Mouse (Mus musculus) lung, postnatal 0 days (tissue): ENCODE data around the gene Gm27179.
"Not testable (repeated sequence)": the region's sequence is repeated elsewhere in the genome, so short reads cannot be mapped to it uniquely, and the experiment has no call there.

Experiments used
- CTCF ChIP-seq: IDR thresholded peaks from 2 replicates; pipeline ENCODE4 v1.5.1; 2016; ENCODE audit warnings: antibody characterized with exemption, mild to moderate bottlenecking
- EP300 ChIP-seq: IDR thresholded peaks from 2 replicates; pipeline ENCODE4 v1.6.1; 2016; ENCODE audit warnings: antibody characterized with exemption, mild to moderate bottlenecking, control low read depth

- TF ChIP-seq CTCF, EP300: not testable (repeated sequence)
Measured at GRCm38 (mm10) chr14:69502440-69503150, 9.8 kb downstream of the Gm27179 start.
